Mouse (Mus musculus) fat pad, adult 2 months (tissue): Measurements from ENCODE around the gene Bean1.
"Not testable (repeated sequence)": the region's sequence is repeated elsewhere in the genome, so short reads cannot be mapped to it uniquely, and the experiment has no call there.

Source experiments
- DNase-seq: peaks from one replicate; pipeline ENCODE4 v3.0.0-alpha.2; 2011; ENCODE audit warnings: low read depth, low spot score; ENCODE audit errors: extremely low read depth

Bean1 gene

GRCm38 (mm10) chr8:104239418-104239861 lies 69.2 kb downstream of the Bean1 start:
- DNase-seq = no peak

GRCm38 (mm10) chr8:104242038-104242644 lies 71.9 kb downstream of the Bean1 start:
- no peak for DNase-seq

- DNase-seq = no peak
Observed at GRCm38 (mm10) chr8:104246621-104247020, 76.4 kb downstream of the Bean1 start.

- no peak for DNase-seq
Observed at GRCm38 (mm10) chr8:104247054-104247907, 77.0 kb downstream of the Bean1 start.

- DNase-seq = no peak
Observed at GRCm38 (mm10) chr8:104247908-104248275, 77.7 kb downstream of the Bean1 start.

GRCm38 (mm10) chr8:104248276-104248675 lies 78.0 kb downstream of the Bean1 start, which contains the start of gene Tk2:
Gene Tk2 (minus strand): TSS chr8:104248558.
- DNase-seq = no peak

GRCm38 (mm10) chr8:104249442-104249996 lies 79.3 kb downstream of the Bean1 start:
- DNase-seq = no peak

GRCm38 (mm10) chr8:104250439-104251367 lies 80.5 kb downstream of the Bean1 start, which contains the start of gene Cklf:
Gene Cklf (plus strand): TSS chr8:104250861.
- no peak for DNase-seq

- DNase-seq = no peak
Observed at GRCm38 (mm10) chr8:104251461-104251860, 81.2 kb downstream of the Bean1 start.

- DNase-seq = no peak
Observed at GRCm38 (mm10) chr8:104253016-104253415, 82.8 kb downstream of the Bean1 start.

- DNase-seq = not testable (repeated sequence)
Observed at GRCm38 (mm10) chr8:104261802-104262201, 91.6 kb downstream of the Bean1 start.

- not testable (repeated sequence) for DNase-seq
Observed at GRCm38 (mm10) chr8:104264271-104264935, 94.2 kb downstream of the Bean1 start.

GRCm38 (mm10) chr8:104268368-104268767 lies 98.1 kb downstream of the Bean1 start:
- no peak for DNase-seq
